Comparison of ENCODE assay signal across 8 mouse cellular contexts in genomic region chr6:103810342-103811001, GRCm38 (mm10).
DNase-seq lines count a peak whose midpoint lies in the region; ATAC-seq and TF ChIP-seq lines count a peak whose summit lies in the region.

No protein-coding gene starts in this region.

- H3K27me3 ChIP-seq in liver, embryonic 12.5 days (replicated peaks) = no peaks in the 10 kb centered on the region
- H3K27me3 ChIP-seq in forebrain, embryonic 14.5 days (replicated peaks; ENCODE audit: control insufficient read depth, insufficient read depth, low read length) = no peaks in the 10 kb centered on the region
- no peaks in the 10 kb centered on the region for H3K27me3 ChIP-seq in midbrain, postnatal 0 days (ENCODE audit: insufficient read depth, low read length)

- no peaks in the 10 kb centered on the region for H3K9me3 ChIP-seq in liver, embryonic 12.5 days (replicated peaks)
- no peaks in the 10 kb centered on the region for H3K9me3 ChIP-seq in forebrain, embryonic 14.5 days (replicated peaks; ENCODE audit: control insufficient read depth, low read length)
- no peaks in the 10 kb centered on the region for H3K9me3 ChIP-seq in midbrain, postnatal 0 days (ENCODE audit: low read length)

- peak; percentile 72 to 78 for DNase-seq in cerebellum, postnatal 10 days
- no peak for DNase-seq in cerebellum, adult 8-10 months
- DNase-seq in liver = no peak
- DNase-seq in forebrain, embryonic 14.5 days (ENCODE audit: low spot score) = peak; percentile 84
- peak; percentile 63 for DNase-seq in midbrain, postnatal 0 days (ENCODE audit: low spot score)
- DNase-seq in adrenal gland, adult 2 months = no peak
- no peak for DNase-seq in adrenal gland, adult 8-10 months

- no peak overlapping the region for H3K4me3 ChIP-seq in liver, embryonic 12.5 days
- H3K4me3 ChIP-seq in forebrain, embryonic 14.5 days (ENCODE audit: low read depth, low read length) = peak overlapping the region; percentile 25
- H3K4me3 ChIP-seq in midbrain, postnatal 0 days (ENCODE audit: low read depth, low read length) = peak overlapping the region; percentile 12

- H3K9ac ChIP-seq in liver, embryonic 12.5 days = no peak overlapping the region
- H3K9ac ChIP-seq in forebrain, embryonic 14.5 days (ENCODE audit: low read length) = peak overlapping the region; percentile 48
- 0 out of 2 replicates have a peak overlapping the region, but pooled peaks have one; percentile 4 for H3K9ac ChIP-seq in midbrain, postnatal 0 days (replicated peaks; ENCODE audit: low read length, poor library complexity, severe bottlenecking)

- H3K27ac ChIP-seq in liver, embryonic 12.5 days = no peak overlapping the region
- H3K27ac ChIP-seq in forebrain, embryonic 14.5 days (ENCODE audit: low read depth, low read length) = peak overlapping the region; percentile 72
- H3K27ac ChIP-seq in midbrain, postnatal 0 days (ENCODE audit: low read depth, low read length) = peak overlapping the region; percentile 63

- no peaks in the 10 kb centered on the region for H3K36me3 ChIP-seq in liver, embryonic 12.5 days
- no peaks in the 10 kb centered on the region for H3K36me3 ChIP-seq in forebrain, embryonic 14.5 days (ENCODE audit: control insufficient read depth, insufficient read depth, low read length)
- no peaks in the 10 kb centered on the region for H3K36me3 ChIP-seq in midbrain, postnatal 0 days (ENCODE audit: insufficient read depth, low read length)

- ATAC-seq in liver, embryonic 12.5 days = peak; percentile 35; the same call in 1 of the 2 replicates
- ATAC-seq in forebrain, embryonic 14.5 days = peak; percentile 81
- peak; percentile 72 for ATAC-seq in midbrain, postnatal 0 days (ENCODE audit: low FRiP score)

- 6% methylated on average over 13 of the region's 13 CpGs for WGBS in liver, embryonic 12.5 days (ENCODE audit: insufficient replicate concordance)
- under 1% methylated on average over 13 of the region's 13 CpGs for WGBS in forebrain, embryonic 14.5 days
- WGBS in midbrain, postnatal 0 days = 2% methylated on average over 13 of the region's 13 CpGs

- peak overlapping the region; percentile 32 for H3K4me2 ChIP-seq in liver, embryonic 12.5 days
- H3K4me2 ChIP-seq in forebrain, embryonic 14.5 days (ENCODE audit: low read length) = peak overlapping the region; percentile 58
- H3K4me2 ChIP-seq in midbrain, postnatal 0 days (ENCODE audit: low read depth, low read length, poor library complexity, severe bottlenecking) = peak overlapping the region; percentile 45

- no peak for TF ChIP-seq CTCF in midbrain, postnatal 0 days (IDR thresholded peaks at IDR 0.05)

- H3K4me1 ChIP-seq in liver, embryonic 12.5 days = 0 out of 2 replicates have a peak, but pooled peaks cover 4% of the 10 kb centered on the region
- H3K4me1 ChIP-seq in forebrain, embryonic 14.5 days (ENCODE audit: control insufficient read depth, insufficient read depth, low read length) = peaks cover 18% of the 10 kb centered on the region
- peaks cover 12% of the 10 kb centered on the region; the same call in 1 of the 2 replicates for H3K4me1 ChIP-seq in midbrain, postnatal 0 days (ENCODE audit: insufficient read depth, low read length)

Comparison
In these comparisons a context has a peak if more than half of its experiments do, and no peak if none do; other contexts are left out.
1. DNase-seq: peak in cerebellum, postnatal 10 days (2 of 2), forebrain, embryonic 14.5 days (single experiment) and midbrain, postnatal 0 days (single experiment); none in cerebellum, adult 8-10 months (single experiment), liver (single experiment), adrenal gland, adult 2 months (single experiment) and adrenal gland, adult 8-10 months (single experiment).
2. Peak in every context shown above with its lines, with median percentiles within 50 percentile points of each other: ATAC-seq and H3K4me2 ChIP-seq.